Mouse (Mus musculus): ENCODE data around the gene Gm21800.
"Not testable (repeated sequence)": the region's sequence is repeated elsewhere in the genome, so short reads cannot be mapped to it uniquely, and the experiment has no call there.

The Gm21800 gene

GRCm38 (mm10) chrY:41406198-41406597, at the start of gene Gm21800:
Gm21800 (plus strand) TSS chrY:41406498.
- not testable (repeated sequence) for DNase-seq (ENCODE audit: low spot score in 2 of 2)

Measured in frontal cortex, postnatal 25 days (tissue).